Mouse (Mus musculus): ENCODE data around the gene Ahdc1. TPM values are rescaled to one million over a fixed set of nuclear protein-coding genes. Genes with fewer than 3 reads are reported as not detected.

The Ahdc1 gene
- 65.2 TPM for total RNA-seq (2023)

GRCm38 (mm10) chr4:133011028-133011820 is at the start of gene Ahdc1:
Ahdc1 (plus strand) TSS chr4:133011260.

GRCm38 (mm10) chr4:132973814-132974398 is 37.2 kb upstream of the Ahdc1 start, which contains the start of gene Fgr:
Fgr (plus strand) TSS chr4:132974095.

Other genes starting within 250 kb of the Ahdc1 start
- gene Rpa2, start 242.9 kb upstream of the Ahdc1 start, total RNA-seq (2023), result 52.1 TPM
- gene Themis2, start 214.9 kb upstream of the Ahdc1 start, total RNA-seq (2023), result 11.3 TPM
- gene Ppp1r8, start 168.1 kb upstream of the Ahdc1 start, total RNA-seq (2023), result 45.2 TPM
- 11.8 TPM for gene Stx12, start 126.8 kb upstream of the Ahdc1 start, total RNA-seq (2023)
- gene Fam76a, start 88.7 kb upstream of the Ahdc1 start, total RNA-seq (2023), result 38.3 TPM
- 4.5 TPM for gene Fgr, start 37.2 kb upstream of the Ahdc1 start, total RNA-seq (2023)
- 268 TPM for gene Wasf2, start 119.2 kb downstream of the Ahdc1 start, total RNA-seq (2023)
- 3.4 TPM for gene Cd164l2, start 200.9 kb downstream of the Ahdc1 start, total RNA-seq (2023)
- 1.2 TPM for gene Gpr3, start 201.3 kb downstream of the Ahdc1 start, total RNA-seq (2023)
- gene Map3k6, start 229.6 kb downstream of the Ahdc1 start, total RNA-seq (2023), result 0.12 TPM